Mouse (Mus musculus) lung, adult 2 months (tissue): ENCODE data around the gene Cphx2.
"Not testable (repeated sequence)": the region's sequence is repeated elsewhere in the genome, so short reads cannot be mapped to it uniquely, and the experiment has no call there.

ENCODE experiments used
- CTCF ChIP-seq: fragments of 200-500 bp; IDR thresholded peaks from 2 replicates; pipeline ENCODE4 v1.5.1; 2011; ENCODE audit warnings: mild to moderate bottlenecking, low read length, control low read depth; ENCODE audit not compliant: insufficient read depth
- POLR2A ChIP-seq: fragments of 200-500 bp; IDR thresholded peaks from 2 replicates; pipeline ENCODE4 v1.6.1; 2011; ENCODE audit warnings: low read depth, mild to moderate bottlenecking, control low read depth, low read length, borderline replicate concordance; ENCODE audit errors: extremely low read depth

DNA sequence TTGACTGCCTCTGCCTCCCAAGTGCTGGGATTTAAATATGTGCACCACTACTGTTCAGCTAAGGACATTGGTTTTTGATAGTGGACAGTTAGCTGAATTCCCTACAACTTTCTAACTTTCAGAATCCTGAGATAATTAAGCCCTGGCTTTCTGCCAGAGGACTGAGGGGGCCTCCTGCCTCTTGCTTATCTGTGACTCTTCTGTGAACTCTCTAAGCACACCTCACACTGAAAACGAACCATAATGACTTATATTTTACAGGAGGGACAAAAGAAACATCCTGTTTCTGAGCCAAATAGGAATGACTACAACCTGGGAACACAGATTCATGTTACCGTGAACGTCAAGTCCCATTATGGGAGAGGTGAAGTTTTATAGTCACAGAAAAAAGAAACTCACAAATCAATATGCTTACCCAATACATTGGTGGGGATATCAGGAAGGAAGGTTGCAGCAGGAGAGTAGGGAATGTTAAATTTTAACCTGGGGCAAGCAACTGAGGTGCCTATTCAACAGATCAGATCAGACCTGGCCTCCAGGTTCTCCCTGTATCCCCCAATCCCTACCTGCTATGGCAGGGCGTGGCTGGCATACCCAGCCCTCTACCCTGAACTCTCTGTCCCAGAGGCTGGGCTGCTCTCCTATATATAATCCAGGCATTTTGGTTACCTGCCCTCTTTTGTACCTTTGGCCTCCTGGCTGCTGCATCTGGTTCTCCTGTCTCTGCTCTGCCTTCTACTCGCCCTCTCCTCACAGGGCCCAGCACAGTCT, 4.5 kb upstream of the Cphx2 start:
- TF ChIP-seq POLR2A, CTCF: not testable (repeated sequence)
